Mouse (Mus musculus) ZHBTc4 (cell line): ENCODE results near the gene Arl10.

Experiments used
- DNase-seq: peaks from one replicate; pipeline ENCODE4 v3.0.0-alpha.2; 2011; ENCODE audit warnings: low read depth, low spot score

The Arl10 gene

GRCm38 (mm10) chr13:54582126-54582525, 7.3 kb downstream of the Arl10 start:
- no peak for DNase-seq

GRCm38 (mm10) chr13:54582860-54583259, 8.0 kb downstream of the Arl10 start:
- no peak for DNase-seq

- DNase-seq, result no peak
These were observed 11.0 kb downstream of the Arl10 start for GRCm38 (mm10) chr13:54585831-54586230.

- no peak for DNase-seq
These were observed 14.7 kb downstream of the Arl10 start for GRCm38 (mm10) chr13:54589414-54589995.

GRCm38 (mm10) chr13:54589996-54590951, 15.5 kb downstream of the Arl10 start, which contains the start of the genes Nop16 and Higd2a:
Nop16 (minus strand) TSS chr13:54590090.
Higd2a (plus strand) TSS chr13:54590207.
- peak; percentile 99 for DNase-seq

GRCm38 (mm10) chr13:54591776-54592356, 17.1 kb downstream of the Arl10 start:
- no peak for DNase-seq

- no peak for DNase-seq
These were observed 18.8 kb downstream of the Arl10 start for GRCm38 (mm10) chr13:54593617-54594016.

- no peak for DNase-seq
These were observed 21.4 kb downstream of the Arl10 start for GRCm38 (mm10) chr13:54596107-54596690.

GRCm38 (mm10) chr13:54596870-54597269, 22.1 kb downstream of the Arl10 start:
- no peak for DNase-seq

GRCm38 (mm10) chr13:54598622-54599143, 23.9 kb downstream of the Arl10 start:
- DNase-seq, result no peak

- DNase-seq, result peak; percentile 92
These were observed 27.9 kb downstream of the Arl10 start for GRCm38 (mm10) chr13:54602639-54603111.

GRCm38 (mm10) chr13:54603501-54603900, 28.7 kb downstream of the Arl10 start:
- peak; percentile 55 for DNase-seq

- no peak for DNase-seq
These were observed 29.4 kb downstream of the Arl10 start for GRCm38 (mm10) chr13:54604221-54604620.

- no peak for DNase-seq
These were observed 30.6 kb downstream of the Arl10 start for GRCm38 (mm10) chr13:54605426-54605825.

- DNase-seq, result no peak
These were observed 32.4 kb downstream of the Arl10 start for GRCm38 (mm10) chr13:54607204-54607603.

GRCm38 (mm10) chr13:54608002-54608401, 33.2 kb downstream of the Arl10 start:
- DNase-seq, result no peak

- DNase-seq, result peak; percentile 77
These were observed 33.9 kb downstream of the Arl10 start for GRCm38 (mm10) chr13:54608666-54609065.

- DNase-seq, result no peak
These were observed 34.5 kb downstream of the Arl10 start for GRCm38 (mm10) chr13:54609301-54609700.

- DNase-seq, result no peak
These were observed 35.8 kb downstream of the Arl10 start for GRCm38 (mm10) chr13:54610613-54610971.

GRCm38 (mm10) chr13:54610972-54611754, 36.3 kb downstream of the Arl10 start, which contains the start of gene Cltb:
Cltb (minus strand) TSS chr13:54611344.
- DNase-seq, result peak; percentile 82

GRCm38 (mm10) chr13:54613141-54613540, 38.3 kb downstream of the Arl10 start:
- DNase-seq, result peak; percentile 54
